18 mouse cellular contexts compared by ENCODE assay signal in genomic region chr1:179644151-179644550, GRCm38 (mm10). TPM values are rescaled to one million over a fixed set of nuclear protein-coding genes. Genes with fewer than 3 reads are reported as not detected.
DNase-seq lines count a peak whose midpoint lies in the region; ATAC-seq and TF ChIP-seq lines count a peak whose summit lies in the region.
"Had no signal": no experiment of that assay in that cellular context is flagged by ENCODE, and none has a peak within 500 bp of the region (broad histone marks: within the 10 kb centered on the region; RNA-seq: fewer than 3 reads in every experiment).

No protein-coding gene starts in this region.

- no peak overlapping the region for H3K9ac ChIP-seq in hindbrain, postnatal 0 days (replicated peaks; ENCODE audit: low read length)
- H3K9ac ChIP-seq: embryonic facial prominence, embryonic 13.5 days had no signal

- no peak overlapping the region for H3K4me2 ChIP-seq in hindbrain, postnatal 0 days (ENCODE audit: low read depth, low read length)
- H3K4me2 ChIP-seq: embryonic facial prominence, embryonic 13.5 days had no signal

- TF ChIP-seq CTCF in hindbrain, postnatal 0 days (IDR thresholded peaks at IDR 0.05; ENCODE audit: low read depth) = no peak

- no peaks in the 10 kb centered on the region for H3K36me3 ChIP-seq in hindbrain, postnatal 0 days (ENCODE audit: insufficient read depth, low read length)
- no peaks in the 10 kb centered on the region for H3K36me3 ChIP-seq in hindbrain, embryonic 10.5 days
- H3K36me3 ChIP-seq: embryonic facial prominence, embryonic 13.5 days; G1E had no signal

- DNase-seq in cerebellum, postnatal 14 days = peak; percentile 40 to 52
- no peak for DNase-seq in cerebellum, adult 11-12 months
- DNase-seq in hindbrain, postnatal 0 days (ENCODE audit: low spot score) = peak; percentile 62
- DNase-seq in hindbrain, embryonic 10.5 days (ENCODE audit: low spot score) = no peak
- DNase-seq in layer of hippocampus, postnatal 10 days (ENCODE audit: low spot score in 2 of 2) = peak; percentile 13 to 29
- DNase-seq in layer of hippocampus, adult 8-10 months (ENCODE audit: low spot score in 2 of 2) = no peak
- DNase-seq in brain, adult 2 months (ENCODE audit: low read depth, low spot score) = peak; percentile 16
- no peak for DNase-seq in adrenal gland, postnatal 14 days
- DNase-seq: adrenal gland, postnatal 10 days; gastrocnemius, adult 2 months; heart, postnatal 4 days; liver; lung, adult 18-20 months; lung, postnatal 14 days; thymus, postnatal 25 days had no signal

- ATAC-seq in hindbrain, postnatal 0 days = no peak
- ATAC-seq: activated CD4-positive, CD25-positive, alpha-beta regulatory T cell, adult 4 months had no signal

- H3K4me1 ChIP-seq in hindbrain, postnatal 0 days (ENCODE audit: insufficient read depth, low read length) = 0 out of 2 replicates have a peak, but pooled peaks cover 3% of the 10 kb centered on the region
- H3K4me1 ChIP-seq in hindbrain, embryonic 10.5 days (replicated peaks) = 0 out of 2 replicates have a peak, but pooled peaks cover 4% of the 10 kb centered on the region

- no peak overlapping the region for H3K4me3 ChIP-seq in hindbrain, postnatal 0 days (ENCODE audit: low read length)
- H3K4me3 ChIP-seq in hindbrain, embryonic 10.5 days = no peak overlapping the region
- H3K4me3 ChIP-seq: embryonic facial prominence, embryonic 13.5 days; gastrocnemius, adult 2 months had no signal

- WGBS in hindbrain, postnatal 0 days = 48% methylated on average over 3 of the region's 3 CpGs
- 79% methylated on average over 3 of the region's 3 CpGs for WGBS in hindbrain, embryonic 10.5 days

- H3K9me3 ChIP-seq in hindbrain, postnatal 0 days (ENCODE audit: low read length) = no peaks in the 10 kb centered on the region
- no peaks in the 10 kb centered on the region for H3K9me3 ChIP-seq in hindbrain, embryonic 10.5 days
- H3K9me3 ChIP-seq: embryonic facial prominence, embryonic 13.5 days; G1E had no signal

- H3K27ac ChIP-seq in hindbrain, postnatal 0 days = no peak overlapping the region
- no peak overlapping the region for H3K27ac ChIP-seq in hindbrain, embryonic 10.5 days
- H3K27ac ChIP-seq: embryonic facial prominence, embryonic 13.5 days; gastrocnemius, adult 2 months had no signal

- H3K27me3 ChIP-seq in hindbrain, postnatal 0 days (ENCODE audit: insufficient read depth, low read length) = no peaks in the 10 kb centered on the region
- no peaks in the 10 kb centered on the region for H3K27me3 ChIP-seq in hindbrain, embryonic 10.5 days (ENCODE audit: insufficient read depth, poor library complexity, severe bottlenecking)
- H3K27me3 ChIP-seq: embryonic facial prominence, embryonic 13.5 days had no signal

RNA-seq across cellular contexts. Expression of gene Sccpdh, which starts 23.9 kb away (rescaled TPM):
- total RNA-seq in hindbrain, postnatal 0 days (2014; rRNA removed) = 63.8 and 87.3 TPM in 2 replicates
- polyA plus RNA-seq in hindbrain, postnatal 0 days (2015; fragmentation: Nextera tagmentation; extraction: Ambion mirVana) = 183 and 187 TPM in 2 replicates
- polyA plus RNA-seq in hindbrain, embryonic 10.5 days (2016; fragmentation: Nextera tagmentation; extraction: Ambion mirVana) = 88.0 and 92.3 TPM in 2 replicates
- total RNA-seq in layer of hippocampus, postnatal 10 days (2021) = 10 to 100 TPM; 78.3 to 82.9 TPM
- 10 to 100 TPM; 55.6 to 62.1 (median 59.4) TPM for total RNA-seq in layer of hippocampus, adult 8-10 months (2022)
- total RNA-seq in adrenal gland, postnatal 14 days (2021) = 29.0 and 33.3 TPM in 2 replicates

Comparison
In these comparisons a context has a peak if more than half of its experiments do, and no peak if none do; other contexts are left out.
1. DNase-seq: peak in cerebellum, postnatal 14 days (2 of 2), hindbrain, postnatal 0 days (single experiment), layer of hippocampus, postnatal 10 days (2 of 2) and brain, adult 2 months (single experiment); none in cerebellum, adult 11-12 months (single experiment), hindbrain, embryonic 10.5 days (single experiment), layer of hippocampus, adult 8-10 months (0 of 2) and adrenal gland, postnatal 14 days (single experiment).